Mouse (Mus musculus) G1E (cell line): ENCODE results near the gene Gse1.

ENCODE experiments used
- CTCF ChIP-seq: IDR thresholded peaks from 2 replicates; pipeline ENCODE4 v1.5.1; 2012; ENCODE audit warnings: low read depth, low read length, inconsistent platforms, mixed read lengths
- GATA1 ChIP-seq: IDR thresholded peaks from 2 replicates; pipeline ENCODE4 v1.6.1; 2012; ENCODE audit warnings: borderline replicate concordance, low read length, inconsistent platforms, mixed read lengths
- POLR2AphosphoS5 ChIP-seq: IDR thresholded peaks from 2 replicates; pipeline ENCODE4 v1.6.1; 2012; ENCODE audit warnings: low read depth, low read length, inconsistent platforms; ENCODE audit not compliant: insufficient replicate concordance
- TAL1 ChIP-seq: conservative IDR thresholded peaks from 2 replicates; pipeline ENCODE4 v1.6.1; 2012; ENCODE audit warnings: low read depth, low read length, inconsistent platforms, mixed read lengths

GRCm38 (mm10) chr8:120441637-120442036, 213.4 kb downstream of the Gse1 start:
- TF ChIP-seq CTCF (no peak), TAL1 (no peak), GATA1 (no peak), POLR2AphosphoS5 (no peak)
